Mouse (Mus musculus) embryonic facial prominence, embryonic 12.5 days (tissue): ENCODE data around the gene Crcp. TPM values are rescaled to one million over a fixed set of nuclear protein-coding genes. Genes with fewer than 3 reads are reported as not detected.

Experiments used
- ATAC-seq: fragments of 200-750 bp; cut with Nextera tagmentation; 2 replicates; pipeline ENCODE4 v1.8.0; 2017; ENCODE audit not compliant: insufficient number of reproducible peaks, insufficient read depth, low FRiP score, low TSS enrichment
- H3K27ac ChIP-seq: fragments of 300-500 bp; sonication (generic); 2 replicates; pipeline ENCODE4 v1.5.1; 2016; ENCODE audit warnings: mild to moderate bottlenecking
- H3K27me3 ChIP-seq: fragments of 300-500 bp; sonication (generic); 2 replicates; pipeline ENCODE4 v1.6.1; 2016; ENCODE audit warnings: mild to moderate bottlenecking, moderate library complexity
- H3K36me3 ChIP-seq: fragments of 300-500 bp; sonication (generic); 2 replicates; pipeline ENCODE4 v1.6.1; 2016; ENCODE audit warnings: mild to moderate bottlenecking
- H3K4me1 ChIP-seq: fragments of 300-500 bp; sonication (generic); 2 replicates; pipeline ENCODE4 v1.6.1; 2016
- H3K4me2 ChIP-seq: fragments of 300-500 bp; sonication (generic); replicated peaks from 2 replicates; pipeline ENCODE4 v1.6.1; 2016; ENCODE audit warnings: mild to moderate bottlenecking, moderate library complexity
- H3K4me3 ChIP-seq: fragments of 300-500 bp; sonication (generic); 2 replicates; pipeline ENCODE4 v1.5.1; 2016; ENCODE audit warnings: mild to moderate bottlenecking
- H3K9ac ChIP-seq: fragments of 300-500 bp; sonication (generic); 2 replicates; pipeline ENCODE4 v1.6.1; 2016; ENCODE audit warnings: mild to moderate bottlenecking, moderate library complexity
- H3K9me3 ChIP-seq: fragments of 300-500 bp; sonication (generic); 2 replicates; pipeline ENCODE4 v1.6.1; 2016; ENCODE audit warnings: mild to moderate bottlenecking, moderate library complexity
- WGBS: fragments of 180-500 bp; shearing (Covaris S2); methylation state at CpG from one replicate; pipeline ENCODE4 v1.1.7; 2016; 5-methylcytosine and 5-hydroxymethylcytosine counted together
- polyA plus RNA-seq: library from polyadenylated mRNA; unstranded; fragments of >200 nt; fragmentation: Nextera tagmentation; extraction: Ambion mirVana; gene quantifications from 2 replicates; pipeline ENCODE4 v1.2.1, GENCODE M21; 2016

Crcp gene
- polyA plus RNA-seq, 1 experiment from 2014 or later, result 42.0 TPM

DNA sequence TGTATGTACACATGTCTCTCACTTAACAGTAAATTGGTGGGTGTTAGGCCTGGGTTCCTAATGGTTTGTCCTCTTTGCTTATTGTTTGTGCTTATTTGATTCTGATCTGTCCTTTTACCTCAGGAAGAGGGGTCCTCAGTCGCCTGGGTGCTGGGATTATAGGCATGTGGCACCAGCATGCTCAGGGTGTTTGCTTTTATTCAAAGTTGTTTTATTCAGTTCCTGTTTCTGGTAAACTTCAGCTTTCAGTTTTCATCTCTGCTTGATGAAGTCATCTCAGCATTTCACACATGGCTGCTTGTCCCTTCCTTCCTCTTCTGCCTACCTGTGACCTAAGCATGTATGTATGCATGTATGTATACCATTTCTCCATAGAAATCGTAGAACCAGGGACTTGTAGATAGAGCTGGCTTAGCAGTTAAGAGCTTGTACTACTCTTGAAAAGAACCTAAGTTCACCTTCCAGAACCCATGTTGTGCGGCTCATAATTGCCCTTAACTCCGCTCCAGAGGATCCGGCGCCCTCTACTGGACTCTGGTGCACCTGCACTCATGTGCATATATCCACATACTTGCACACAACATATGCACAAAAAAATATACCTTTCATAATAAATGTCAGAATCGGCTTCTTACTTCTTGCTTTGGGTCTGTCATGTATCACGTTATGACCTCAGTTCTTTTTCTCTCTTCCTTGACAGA is 52.2 kb downstream of the Crcp start:
- ATAC-seq, result no peak
- Histone ChIP-seq H3K27ac (no peak overlapping the region), H3K27me3 (no peaks in the 10 kb centered on the region), H3K9me3 (no peaks in the 10 kb centered on the region), H3K9ac (no peak overlapping the region), H3K4me2 (no peak overlapping the region), H3K4me1 (0 out of 2 replicates have a peak, but pooled peaks cover 7% of the 10 kb centered on the region), H3K36me3 (peaks cover 6% of the 10 kb centered on the region; the same call in 1 of the 2 replicates), H3K4me3 (no peak overlapping the region)
- 96% methylated on average over 8 of the region's 8 CpGs for WGBS

- Histone ChIP-seq H3K4me1 (0 out of 2 replicates have a peak, but pooled peaks cover 7% of the 10 kb centered on the region), H3K9ac (no peak overlapping the region), H3K27ac (no peak overlapping the region), H3K36me3 (peaks cover 6% of the 10 kb centered on the region; the same call in 1 of the 2 replicates), H3K4me3 (no peak overlapping the region), H3K4me2 (no peak overlapping the region), H3K9me3 (no peaks in the 10 kb centered on the region), H3K27me3 (no peaks in the 10 kb centered on the region)
- WGBS, result 81% methylated on average over 4 of the region's 4 CpGs
- ATAC-seq, result no peak
Observed at GRCm38 (mm10) chr5:130082431-130082830, 53.3 kb downstream of the Crcp start.

- Histone ChIP-seq H3K27me3 (no peaks in the 10 kb centered on the region), H3K36me3 (peaks cover 8% of the 10 kb centered on the region; the same call in 1 of the 2 replicates), H3K4me3 (no peak overlapping the region), H3K9me3 (no peaks in the 10 kb centered on the region), H3K4me1 (0 out of 2 replicates have a peak, but pooled peaks cover 7% of the 10 kb centered on the region), H3K4me2 (no peak overlapping the region), H3K9ac (no peak overlapping the region), H3K27ac (no peak overlapping the region)
- WGBS, result 82% methylated on average over 3 of the region's 3 CpGs
- no peak for ATAC-seq
Observed at GRCm38 (mm10) chr5:130084271-130084670, 55.2 kb downstream of the Crcp start.

GRCm38 (mm10) chr5:130088008-130088407 is 58.9 kb downstream of the Crcp start:
- ATAC-seq, result no peak
- Histone ChIP-seq H3K36me3 (0 out of 2 replicates have a peak, but pooled peaks cover 9% of the 10 kb centered on the region), H3K4me1 (no peaks in the 10 kb centered on the region), H3K27ac (no peak overlapping the region), H3K4me2 (no peak overlapping the region), H3K9me3 (no peaks in the 10 kb centered on the region), H3K4me3 (no peak overlapping the region), H3K27me3 (no peaks in the 10 kb centered on the region), H3K9ac (no peak overlapping the region)
- WGBS, result 94% methylated on average over 7 of the region's 7 CpGs

GRCm38 (mm10) chr5:130088612-130089011 is 59.5 kb downstream of the Crcp start:
- Histone ChIP-seq H3K27me3 (no peaks in the 10 kb centered on the region), H3K9me3 (no peaks in the 10 kb centered on the region), H3K4me1 (no peaks in the 10 kb centered on the region), H3K27ac (no peak overlapping the region), H3K9ac (no peak overlapping the region), H3K4me2 (no peak overlapping the region), H3K4me3 (no peak overlapping the region), H3K36me3 (0 out of 2 replicates have a peak, but pooled peaks cover 9% of the 10 kb centered on the region)
- no peak for ATAC-seq
- 93% methylated on average over 4 of the region's 4 CpGs for WGBS

- Histone ChIP-seq H3K27me3 (no peaks in the 10 kb centered on the region), H3K9ac (no peak overlapping the region), H3K4me2 (no peak overlapping the region), H3K4me3 (no peak overlapping the region), H3K4me1 (no peaks in the 10 kb centered on the region), H3K27ac (no peak overlapping the region), H3K9me3 (no peaks in the 10 kb centered on the region), H3K36me3 (0 out of 2 replicates have a peak, but pooled peaks cover 9% of the 10 kb centered on the region)
- WGBS, result 78% methylated on average over 7 of the region's 7 CpGs
- ATAC-seq, result no peak
Observed at GRCm38 (mm10) chr5:130089177-130089576, 60.1 kb downstream of the Crcp start.

DNA sequence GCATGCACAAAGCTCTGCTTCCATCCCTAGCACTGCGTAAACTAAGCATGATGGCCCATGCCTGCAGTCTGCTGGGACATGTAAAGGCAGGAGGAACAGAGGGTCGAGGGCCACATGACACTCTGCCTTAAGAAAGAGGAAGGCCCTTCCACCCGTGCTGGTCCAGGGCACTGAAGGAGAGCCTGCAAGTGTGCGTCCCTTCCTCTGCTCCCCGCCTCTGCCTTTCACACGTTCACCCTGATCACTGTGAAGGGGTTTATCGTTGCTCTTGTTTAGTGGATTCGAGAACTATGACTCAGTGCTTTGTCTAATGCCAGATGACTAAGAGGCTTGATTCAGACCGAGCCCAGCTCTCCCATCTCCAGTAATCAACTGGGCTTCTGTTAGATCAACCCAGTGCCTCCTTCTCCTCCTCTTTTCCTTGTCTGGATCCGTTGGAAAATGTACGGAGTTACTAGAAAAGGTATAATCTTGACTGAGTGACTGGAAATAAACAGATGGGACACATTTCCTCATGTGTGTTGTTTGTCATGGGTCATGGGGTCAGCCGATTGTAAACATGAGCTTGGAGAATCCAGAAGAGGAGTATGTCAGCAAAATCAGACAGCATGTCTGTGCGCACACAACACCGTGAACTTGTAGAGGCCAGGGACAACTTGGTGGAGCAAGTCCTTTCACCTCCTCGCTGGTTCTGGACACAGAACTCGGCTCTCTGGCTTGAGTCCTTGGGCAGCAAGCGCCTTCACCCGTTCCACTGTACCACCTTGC is 60.7 kb downstream of the Crcp start:
- no peak for ATAC-seq
- H3K27ac ChIP-seq, result no peak overlapping the region
- no peak overlapping the region for H3K9ac ChIP-seq
- no peaks in the 10 kb centered on the region for H3K4me1 ChIP-seq
- H3K27me3 ChIP-seq, result no peaks in the 10 kb centered on the region
- 86% methylated on average over 18 of the region's 18 CpGs for WGBS
- H3K9me3 ChIP-seq, result no peaks in the 10 kb centered on the region
- 0 out of 2 replicates have a peak, but pooled peaks cover 9% of the 10 kb centered on the region for H3K36me3 ChIP-seq
- H3K4me3 ChIP-seq, result no peak overlapping the region
- no peak overlapping the region for H3K4me2 ChIP-seq

- ATAC-seq, result no peak
- WGBS, result 63% methylated on average over 12 of the region's 12 CpGs
- H3K36me3 ChIP-seq, result 0 out of 2 replicates have a peak, but pooled peaks cover 1% of the 10 kb centered on the region
- no peaks in the 10 kb centered on the region for H3K9me3 ChIP-seq
- H3K27ac ChIP-seq, result no peak overlapping the region
- H3K4me1 ChIP-seq, result no peaks in the 10 kb centered on the region
- H3K4me3 ChIP-seq, result no peak overlapping the region
- H3K9ac ChIP-seq, result no peak overlapping the region
- no peaks in the 10 kb centered on the region for H3K27me3 ChIP-seq
- no peak overlapping the region for H3K4me2 ChIP-seq
Observed at GRCm38 (mm10) chr5:130096754-130097153, 67.7 kb downstream of the Crcp start.

GRCm38 (mm10) chr5:130097837-130098236 is 68.7 kb downstream of the Crcp start:
- Histone ChIP-seq H3K9me3 (no peaks in the 10 kb centered on the region), H3K4me1 (no peaks in the 10 kb centered on the region), H3K4me3 (no peak overlapping the region), H3K36me3 (peaks cover 7% of the 10 kb centered on the region; the same call in 1 of the 2 replicates), H3K9ac (no peak overlapping the region), H3K4me2 (no peak overlapping the region), H3K27me3 (no peaks in the 10 kb centered on the region), H3K27ac (no peak overlapping the region)
- ATAC-seq, result no peak
- WGBS, result 87% methylated on average over 2 of the region's 2 CpGs

DNA sequence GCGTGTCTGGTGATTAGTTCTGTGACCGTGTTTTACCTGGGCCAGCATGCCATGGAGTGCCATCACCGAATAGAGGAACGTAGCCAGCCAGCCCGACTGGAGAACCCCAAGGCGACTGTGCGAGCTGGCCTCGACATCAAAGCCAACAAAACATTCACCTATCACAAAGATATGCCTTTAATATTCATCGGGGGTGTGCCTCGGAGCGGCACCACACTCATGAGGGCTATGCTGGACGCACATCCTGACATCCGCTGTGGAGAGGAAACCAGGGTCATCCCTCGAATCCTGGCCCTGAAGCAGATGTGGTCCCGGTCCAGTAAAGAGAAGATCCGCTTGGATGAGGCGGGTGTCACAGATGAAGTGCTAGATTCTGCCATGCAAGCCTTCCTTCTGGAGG is 72.6 kb downstream of the Crcp start:
- Histone ChIP-seq H3K27ac (no peak overlapping the region), H3K4me3 (no peak overlapping the region), H3K4me2 (no peak overlapping the region), H3K4me1 (no peaks in the 10 kb centered on the region), H3K27me3 (no peaks in the 10 kb centered on the region), H3K9ac (no peak overlapping the region), H3K9me3 (no peaks in the 10 kb centered on the region), H3K36me3 (peaks cover 16% of the 10 kb centered on the region)
- ATAC-seq, result no peak
- WGBS, result 96% methylated on average over 17 of the region's 17 CpGs

DNA sequence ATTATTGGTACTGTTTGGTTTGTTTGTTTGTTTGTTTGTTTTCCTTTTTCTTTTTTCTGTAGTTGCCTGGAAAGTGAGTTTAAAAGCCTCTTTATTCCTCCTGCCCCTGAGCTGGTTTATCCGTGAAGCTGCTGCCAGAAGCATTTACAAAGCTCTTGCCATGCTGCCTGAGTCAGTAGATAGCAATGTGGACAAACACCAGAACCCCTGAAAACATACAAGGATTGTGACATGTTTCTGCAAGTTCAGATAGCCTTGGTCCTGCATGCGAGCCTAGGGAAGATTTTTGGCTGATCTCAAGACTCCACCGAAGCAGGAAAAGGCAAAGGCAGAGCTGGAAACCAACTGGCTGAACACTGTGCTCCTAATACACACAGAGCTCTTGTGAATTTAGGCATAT is 80.3 kb downstream of the Crcp start:
- 84% methylated on average over 3 of the region's 3 CpGs for WGBS
- Histone ChIP-seq H3K4me1 (0 out of 2 replicates have a peak, but pooled peaks cover 6% of the 10 kb centered on the region), H3K4me3 (no peak overlapping the region), H3K27me3 (no peaks in the 10 kb centered on the region), H3K9ac (no peak overlapping the region), H3K9me3 (no peaks in the 10 kb centered on the region), H3K27ac (no peak overlapping the region), H3K4me2 (no peak overlapping the region), H3K36me3 (peaks cover 10% of the 10 kb centered on the region)
- ATAC-seq, result no peak
